Mouse (Mus musculus) embryonic fibroblast, embryonic 13.5 days (primary cell): ENCODE measurements around the gene Calcrl.

ENCODE experiments used
- CTCF ChIP-seq: IDR thresholded peaks from 2 replicates; pipeline ENCODE4 v1.5.1; 2011; ENCODE audit warnings: mild to moderate bottlenecking, control low read depth, low read length, moderate library complexity, borderline replicate concordance; ENCODE audit not compliant: insufficient read depth
- POLR2A ChIP-seq: IDR thresholded peaks from 2 replicates; pipeline ENCODE4 v1.6.1; 2011; ENCODE audit warnings: low read depth, mild to moderate bottlenecking, control low read depth, low read length, moderate library complexity

- TF ChIP-seq CTCF (no peak), POLR2A (no peak)
These were observed 34.5 kb upstream of the Calcrl start for GRCm38 (mm10) chr2:84459651-84460177.
